Mouse (Mus musculus): ENCODE results near the gene Dclk2.

The Dclk2 gene

GRCm38 (mm10) chr3:86793720-86794191 lies 126.9 kb downstream of the Dclk2 start:
- peak; percentile 54 to 71 for DNase-seq

- peak in 1 of 2 experiments; percentile 18 for DNase-seq
Measured at GRCm38 (mm10) chr3:86793264-86793663, 127.4 kb downstream of the Dclk2 start.

- no peak for DNase-seq
Measured at GRCm38 (mm10) chr3:86789752-86790151, 130.9 kb downstream of the Dclk2 start.

GRCm38 (mm10) chr3:86788711-86789110 lies 131.9 kb downstream of the Dclk2 start:
- DNase-seq: peak in 1 of 2 experiments; percentile 73

GRCm38 (mm10) chr3:86787423-86788123 lies 133.1 kb downstream of the Dclk2 start:
- no peak for DNase-seq

- peak; percentile 56 to 84 for DNase-seq
Measured at GRCm38 (mm10) chr3:86786845-86787351, 133.8 kb downstream of the Dclk2 start.

GRCm38 (mm10) chr3:86786280-86786679 lies 134.4 kb downstream of the Dclk2 start:
- peak in 1 of 2 experiments; percentile 13 for DNase-seq

- DNase-seq: no peak
Measured at GRCm38 (mm10) chr3:86784930-86785329, 135.7 kb downstream of the Dclk2 start.

- no peak for DNase-seq
Measured at GRCm38 (mm10) chr3:86784051-86784450, 136.6 kb downstream of the Dclk2 start.

GRCm38 (mm10) chr3:86779704-86780103 lies 140.9 kb downstream of the Dclk2 start:
- DNase-seq: peak; percentile 29 to 41

GRCm38 (mm10) chr3:86775444-86775828 lies 145.2 kb downstream of the Dclk2 start:
- no peak for DNase-seq

- DNase-seq: peak; percentile 24 to 48
Measured at GRCm38 (mm10) chr3:86774566-86775443, 145.8 kb downstream of the Dclk2 start.

GRCm38 (mm10) chr3:86768969-86769368 lies 151.7 kb downstream of the Dclk2 start:
- no peak for DNase-seq

- DNase-seq: no peak
Measured at GRCm38 (mm10) chr3:86768553-86768952, 152.1 kb downstream of the Dclk2 start.

- no peak for DNase-seq
Measured at GRCm38 (mm10) chr3:86762456-86762855, 158.2 kb downstream of the Dclk2 start.

- DNase-seq: no peak
Measured at GRCm38 (mm10) chr3:86762036-86762415, 158.6 kb downstream of the Dclk2 start.

GRCm38 (mm10) chr3:86761095-86762035 lies 159.3 kb downstream of the Dclk2 start:
- DNase-seq: peak in 1 of 2 experiments; percentile 72

GRCm38 (mm10) chr3:86760474-86760873 lies 160.2 kb downstream of the Dclk2 start:
- DNase-seq: no peak

GRCm38 (mm10) chr3:86759834-86760233 lies 160.8 kb downstream of the Dclk2 start:
- DNase-seq: no peak

GRCm38 (mm10) chr3:86759383-86759782 lies 161.3 kb downstream of the Dclk2 start:
- no peak for DNase-seq

GRCm38 (mm10) chr3:86758727-86759126 lies 161.9 kb downstream of the Dclk2 start:
- DNase-seq: no peak

GRCm38 (mm10) chr3:86756548-86756947 lies 164.1 kb downstream of the Dclk2 start:
- no peak for DNase-seq

All from lung, postnatal 4 days (tissue).